Mouse (Mus musculus) kidney, adult 11 months (tissue): ENCODE results near the gene Htt.
"Not testable (repeated sequence)": the region's sequence is repeated elsewhere in the genome, so short reads cannot be mapped to it uniquely, and the experiment has no call there.

Source experiments
- DNase-seq: peaks from one replicate; pipeline ENCODE4 v3.0.0; 2022

The Htt gene

DNA sequence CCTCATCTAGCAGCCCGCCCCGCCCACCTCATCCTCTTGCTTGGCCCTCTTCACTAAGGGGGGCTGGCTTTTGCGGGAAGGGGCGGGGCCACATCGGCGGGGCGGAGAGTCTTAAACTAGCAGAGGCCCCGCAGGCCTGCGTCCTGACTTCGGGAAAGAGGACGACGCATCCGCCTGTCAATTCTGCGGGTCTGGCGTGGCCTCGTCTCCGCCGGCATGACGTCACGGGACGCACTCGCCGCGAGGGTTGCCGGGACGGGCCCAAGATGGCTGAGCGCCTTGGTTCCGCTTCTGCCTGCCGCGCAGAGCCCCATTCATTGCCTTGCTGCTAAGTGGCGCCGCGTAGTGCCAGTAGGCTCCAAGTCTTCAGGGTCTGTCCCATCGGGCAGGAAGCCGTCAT is at the start of gene Htt:
Gene Htt, plus strand, starts transcription at position 232 of the 400 bp plus-strand sequence.
- peak; percentile 96 for DNase-seq

- DNase-seq: not testable (repeated sequence)
These were observed 47.2 kb upstream of the Htt start for GRCm38 (mm10) chr5:34714371-34714770.

DNA sequence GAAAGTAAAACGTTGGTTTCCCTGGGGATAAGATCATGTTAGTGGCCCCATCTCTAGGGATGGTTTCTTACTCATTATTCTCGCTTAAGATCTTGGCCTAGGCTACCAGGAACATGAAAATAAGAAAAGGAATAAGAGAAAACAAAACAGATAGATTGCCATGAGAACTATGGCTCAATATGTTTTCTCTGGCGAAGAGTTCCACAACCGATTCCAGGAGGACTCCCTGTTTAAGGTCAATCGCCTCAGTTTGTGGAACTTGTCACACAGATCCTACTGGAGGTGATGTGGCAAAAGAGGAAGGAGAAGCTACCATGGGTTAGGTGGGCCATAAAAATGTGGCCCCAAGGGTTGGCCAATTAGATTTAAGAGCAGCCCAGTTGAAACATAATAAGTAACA is 46.7 kb upstream of the Htt start:
- no peak for DNase-seq

GRCm38 (mm10) chr5:34729141-34729540 is 32.4 kb upstream of the Htt start:
- no peak for DNase-seq

GRCm38 (mm10) chr5:34730255-34730654 is 31.3 kb upstream of the Htt start:
- DNase-seq: no peak

- DNase-seq: no peak
These were observed 10.1 kb upstream of the Htt start for GRCm38 (mm10) chr5:34751477-34751876.

DNA sequence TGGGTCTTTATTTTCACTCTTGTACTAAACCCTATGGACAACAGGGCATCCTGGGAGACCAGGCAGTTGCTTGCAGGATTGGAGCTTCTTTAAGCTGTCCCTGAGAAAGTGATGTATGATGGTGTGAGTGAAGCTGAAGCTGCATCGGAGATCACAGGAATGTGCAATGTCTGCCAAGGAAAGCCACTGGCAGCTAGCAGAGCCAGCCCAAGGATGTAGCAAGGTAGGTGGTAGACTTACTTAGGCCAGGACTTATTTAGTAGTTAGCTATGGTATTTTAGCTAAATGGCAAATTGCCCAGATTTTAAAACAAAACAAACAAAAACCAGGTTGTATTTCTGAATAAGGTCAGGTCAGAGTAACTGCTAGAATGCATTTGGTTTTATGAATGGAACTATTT is 2.8 kb upstream of the Htt start:
- DNase-seq: no peak

DNA sequence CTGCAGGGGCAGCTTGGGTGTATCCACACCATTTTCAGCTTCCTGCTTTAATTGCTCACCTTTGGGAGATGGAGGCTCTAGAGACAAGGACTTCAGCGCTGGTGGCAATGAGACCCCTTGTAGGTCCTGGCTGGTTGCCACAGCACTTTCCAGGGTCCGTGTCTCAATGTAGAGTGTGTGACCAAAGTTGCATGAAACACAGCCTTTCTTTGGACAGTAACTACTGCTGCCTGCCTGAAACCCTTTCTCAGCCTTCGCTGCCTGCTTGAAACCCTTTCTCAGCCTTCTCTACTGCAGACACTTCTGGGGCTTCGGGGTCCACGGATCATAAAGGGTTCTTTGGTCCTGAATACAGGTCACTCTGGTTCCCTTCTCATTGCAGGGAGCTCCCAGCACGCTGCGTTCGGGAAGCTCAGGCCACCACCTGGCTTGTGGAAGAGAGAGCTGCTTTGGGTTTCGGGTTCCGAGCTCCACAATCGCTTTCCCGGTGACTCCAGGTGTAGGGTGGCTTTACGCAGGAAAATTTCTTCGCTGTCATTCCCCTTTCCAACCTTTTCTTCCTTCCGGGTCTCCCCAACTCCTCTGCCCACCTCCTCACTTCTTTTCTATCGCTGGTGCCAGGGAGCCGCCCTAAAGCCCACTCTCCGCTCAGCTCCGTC is 561 bp upstream of the Htt start:
- peak; percentile 12 for DNase-seq

GRCm38 (mm10) chr5:34761934-34762611 is 533 bp downstream of the Htt start:
- DNase-seq: peak; percentile 30

DNA sequence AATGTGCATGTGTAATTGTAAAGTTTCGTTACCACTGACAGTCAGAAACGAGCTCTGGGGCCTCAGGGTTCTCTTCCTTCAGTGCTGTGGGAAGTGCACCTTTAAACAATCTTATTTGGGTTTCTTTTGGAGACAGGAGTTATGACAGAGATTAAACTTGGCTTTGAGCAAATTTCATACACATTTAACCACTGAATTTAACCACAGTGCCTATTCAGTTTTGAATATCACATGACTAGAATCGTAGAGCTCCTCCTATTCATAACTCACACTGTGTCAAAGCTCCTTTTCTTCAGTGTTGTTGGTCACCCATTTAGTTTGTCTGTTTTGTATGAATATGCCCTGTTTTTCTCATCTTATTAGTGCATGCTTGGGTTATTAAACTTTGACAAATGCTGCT is 10.3 kb downstream of the Htt start:
- no peak for DNase-seq

GRCm38 (mm10) chr5:34772696-34773245 is 11.2 kb downstream of the Htt start:
- no peak for DNase-seq

DNA sequence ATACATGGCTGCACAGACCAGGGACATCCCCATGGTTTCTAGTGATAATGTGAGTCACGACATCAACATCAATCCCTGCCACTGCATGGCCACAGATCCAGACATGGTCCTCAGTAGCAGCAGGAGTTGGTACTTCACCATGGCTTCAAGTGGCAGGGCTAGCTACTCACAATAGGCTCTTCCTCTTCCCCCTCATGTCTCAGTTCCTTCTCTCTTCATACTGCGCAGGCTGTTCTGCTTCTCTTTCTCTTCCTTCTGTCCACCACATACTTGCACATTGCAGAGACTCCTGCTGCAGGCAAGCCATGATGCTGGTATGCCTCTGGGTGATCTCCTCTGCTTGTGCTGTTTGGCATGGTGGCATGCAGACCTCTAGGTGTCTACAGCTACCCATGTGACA is 11.9 kb downstream of the Htt start:
- DNase-seq: no peak

DNA sequence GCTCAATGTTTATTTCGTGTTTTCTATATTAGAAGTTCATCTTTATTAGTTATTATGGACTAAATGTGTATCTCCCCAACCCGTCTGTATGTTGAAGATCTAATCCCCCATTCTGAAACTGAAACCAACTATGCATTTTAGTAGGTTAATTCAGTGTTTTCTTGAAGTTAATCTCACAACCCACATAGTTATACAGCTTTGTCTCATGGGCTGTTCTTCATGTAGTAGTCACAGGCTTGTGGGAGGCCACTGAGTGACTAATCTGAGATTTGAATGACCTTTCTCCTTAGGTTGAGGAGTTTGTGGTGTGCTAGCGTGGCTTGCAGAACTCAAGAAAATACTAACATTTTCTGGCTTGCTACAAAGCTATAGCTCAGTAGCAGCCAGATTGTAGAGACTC is 23.5 kb downstream of the Htt start:
- DNase-seq: no peak

DNA sequence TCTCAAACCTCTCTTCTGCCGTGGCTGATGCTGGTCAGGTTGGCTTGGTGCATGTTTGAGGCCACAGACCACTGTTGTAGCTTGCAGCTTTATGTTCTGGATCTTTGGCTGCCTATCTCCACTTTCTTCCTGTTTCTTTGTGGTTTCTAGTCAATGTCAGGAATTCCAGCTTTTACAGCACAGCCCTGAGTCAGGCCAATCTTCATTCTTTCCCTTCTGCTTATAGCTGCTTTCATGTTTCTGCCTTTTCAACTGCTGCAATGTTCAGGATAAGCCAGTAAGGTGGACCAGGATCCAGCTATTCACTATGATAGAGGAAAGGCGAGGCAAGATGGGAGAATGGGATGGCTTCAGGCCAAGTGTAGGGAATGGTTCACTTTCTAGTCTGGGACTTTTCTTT is 29.6 kb downstream of the Htt start:
- DNase-seq: no peak

GRCm38 (mm10) chr5:34800292-34800953 is 38.9 kb downstream of the Htt start:
- DNase-seq: no peak

DNA sequence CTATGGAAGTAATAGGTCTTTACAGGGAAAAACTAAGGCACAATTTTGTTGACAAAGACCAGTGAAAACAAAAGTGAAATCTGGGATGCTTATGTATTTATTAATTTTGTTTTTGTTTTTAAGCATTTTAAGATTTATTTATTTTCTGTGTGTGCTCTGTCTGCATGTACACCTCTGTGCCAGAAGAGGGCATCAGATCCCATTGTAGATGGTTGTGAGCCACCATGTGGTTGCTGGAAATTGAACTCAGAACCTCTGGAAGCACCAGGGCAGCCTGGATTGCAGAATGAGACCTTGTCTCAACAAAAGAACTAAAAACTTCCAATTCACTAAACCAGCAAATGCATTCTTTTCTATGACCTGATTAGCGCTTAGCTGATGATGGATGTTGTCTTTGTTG is 44.5 kb downstream of the Htt start:
- no peak for DNase-seq

- no peak for DNase-seq
These were observed 61.0 kb downstream of the Htt start for GRCm38 (mm10) chr5:34822431-34823149.

- DNase-seq: no peak
These were observed 92.5 kb downstream of the Htt start for GRCm38 (mm10) chr5:34854079-34854478.

- no peak for DNase-seq
These were observed 103.8 kb downstream of the Htt start for GRCm38 (mm10) chr5:34865367-34865766.

DNA sequence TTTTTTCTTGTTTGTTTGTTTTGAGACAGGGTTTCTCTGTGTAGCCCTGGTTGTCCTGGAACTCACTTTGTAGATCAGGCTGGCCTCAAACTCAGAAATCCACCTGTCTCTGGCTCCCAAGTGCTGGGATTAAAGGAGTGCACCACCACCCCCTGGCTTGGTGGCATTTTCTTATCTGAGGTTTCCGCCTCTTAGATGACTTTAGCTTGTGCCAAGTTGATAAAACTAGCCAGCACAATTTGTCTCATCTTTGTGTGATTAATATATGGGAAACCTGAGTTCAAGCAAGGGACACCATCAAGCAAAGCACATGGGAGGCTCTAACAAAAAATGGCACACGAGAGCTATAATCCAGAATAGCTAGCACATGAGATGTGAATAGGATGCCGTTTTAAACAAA is 118.8 kb downstream of the Htt start:
- DNase-seq: not testable (repeated sequence)

DNA sequence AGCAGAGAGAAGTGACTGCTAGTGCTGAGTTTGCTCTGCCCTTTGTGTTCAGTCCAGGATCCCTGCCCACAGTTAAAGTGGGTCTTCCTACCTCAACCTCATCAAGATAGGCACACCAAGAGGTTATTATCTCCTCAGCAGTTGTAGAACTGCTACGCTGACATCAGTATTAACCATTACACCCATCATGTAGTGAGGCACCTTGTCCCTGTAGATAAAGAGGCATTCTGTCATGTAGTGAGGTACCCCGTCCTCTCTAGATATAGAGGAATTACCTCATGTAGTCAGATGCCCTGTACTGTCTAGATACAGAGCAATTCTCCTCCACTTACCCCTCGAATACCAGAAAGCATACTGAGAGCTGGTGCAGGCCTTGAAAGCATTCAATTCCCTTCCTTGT is 119.5 kb downstream of the Htt start:
- DNase-seq: no peak

- DNase-seq: no peak
These were observed 123.7 kb downstream of the Htt start for GRCm38 (mm10) chr5:34885250-34885649.

GRCm38 (mm10) chr5:34889252-34889651 is 127.7 kb downstream of the Htt start:
- DNase-seq: no peak
